Mouse (Mus musculus) heart, embryonic 16.5 days (tissue): ENCODE results near the gene Lct. TPM values are rescaled to one million over a fixed set of nuclear protein-coding genes. Genes with fewer than 3 reads are reported as not detected.
"Not testable (repeated sequence)": the region's sequence is repeated elsewhere in the genome, so short reads cannot be mapped to it uniquely, and the experiment has no call there.

Experiments
- ATAC-seq: fragments of 200-750 bp; cut with Nextera tagmentation; replicated peaks from 2 replicates; pipeline ENCODE4 v1.8.0; 2017; ENCODE audit warnings: moderate number of reproducible peaks; ENCODE audit not compliant: insufficient read depth, low FRiP score; ENCODE audit errors: extremely low read depth
- H3K27ac ChIP-seq: fragments of 300-500 bp; sonication (generic); 2 replicates; pipeline ENCODE4 v1.5.1; 2014; ENCODE audit warnings: mild to moderate bottlenecking, low read length, control low read depth, moderate library complexity
- H3K27me3 ChIP-seq: fragments of 300-500 bp; sonication (generic); 2 replicates; pipeline ENCODE4 v1.6.1; 2014; ENCODE audit warnings: low read length, mixed read lengths; ENCODE audit not compliant: control insufficient read depth, insufficient read depth
- H3K36me3 ChIP-seq: fragments of 300-500 bp; sonication (generic); 2 replicates; pipeline ENCODE4 v1.6.1; 2014; ENCODE audit not compliant: control insufficient read depth, insufficient read depth
- H3K4me1 ChIP-seq: fragments of 300-500 bp; sonication (generic); 2 replicates; pipeline ENCODE4 v1.6.1; 2014; ENCODE audit warnings: low read length, mixed read lengths; ENCODE audit not compliant: control insufficient read depth, insufficient read depth
- H3K4me2 ChIP-seq: fragments of 300-500 bp; sonication (generic); 2 replicates; pipeline ENCODE4 v1.6.1; 2014; ENCODE audit warnings: low read depth, mild to moderate bottlenecking, control low read depth, low read length
- H3K4me3 ChIP-seq: fragments of 300-500 bp; sonication (generic); 2 replicates; pipeline ENCODE4 v1.5.1; 2014; ENCODE audit warnings: mild to moderate bottlenecking, control low read depth, low read length
- H3K9ac ChIP-seq: fragments of 300-500 bp; sonication (generic); 2 replicates; pipeline ENCODE4 v1.6.1; 2014; ENCODE audit warnings: low read length, control low read depth
- H3K9me3 ChIP-seq: fragments of 300-500 bp; sonication (generic); replicated peaks from 2 replicates; pipeline ENCODE4 v1.6.1; 2016; ENCODE audit warnings: low read length; ENCODE audit not compliant: control insufficient read depth
- WGBS: fragments of 180-500 bp; shearing (Covaris S2); extraction: QIAGEN DNeasy Blood & Tissue Kit; methylation state at CpG from one replicate; pipeline ENCODE4 v1.1.7; 2014; 5-methylcytosine and 5-hydroxymethylcytosine counted together
- polyA plus RNA-seq: library from polyadenylated mRNA; unstranded; fragments of >200 nt; fragmentation: Nextera tagmentation; extraction: Ambion mirVana; gene quantifications from 2 replicates; pipeline ENCODE4 v1.2.1, GENCODE M21; 2015

Gene Lct
- polyA plus RNA-seq, 1 experiment from 2014 or later = not detected

- H3K27me3 ChIP-seq = no peaks in the 10 kb centered on the region
- H3K4me2 ChIP-seq = peak overlapping the region; percentile 76
- peaks cover 27% of the 10 kb centered on the region for H3K4me1 ChIP-seq
- peak overlapping the region; percentile 87 for H3K9ac ChIP-seq
- ATAC-seq = no peak
- no peaks in the 10 kb centered on the region for H3K9me3 ChIP-seq
- WGBS = 49% methylated on average over 3 of the region's 3 CpGs
- peaks cover 30% of the 10 kb centered on the region for H3K36me3 ChIP-seq
- no peak overlapping the region for H3K27ac ChIP-seq
- H3K4me3 ChIP-seq = peak overlapping the region; percentile 90
Observed at GRCm38 (mm10) chr1:128357452-128357851, 29.3 kb upstream of the Lct start.

GRCm38 (mm10) chr1:128353092-128353491, 25.0 kb upstream of the Lct start:
- Histone ChIP-seq H3K4me1 (peaks cover 11% of the 10 kb centered on the region), H3K4me3 (no peak overlapping the region), H3K9ac (no peak overlapping the region), H3K36me3 (peaks cover 50% of the 10 kb centered on the region), H3K27ac (no peak overlapping the region), H3K9me3 (no peaks in the 10 kb centered on the region), H3K27me3 (no peaks in the 10 kb centered on the region), H3K4me2 (no peak overlapping the region)
- WGBS = 75% methylated on average over 3 of the region's 3 CpGs
- no peak for ATAC-seq

GRCm38 (mm10) chr1:128344232-128344631, 16.1 kb upstream of the Lct start:
- Histone ChIP-seq H3K36me3 (peaks cover 68% of the 10 kb centered on the region), H3K27me3 (no peaks in the 10 kb centered on the region), H3K9ac (no peak overlapping the region), H3K4me3 (no peak overlapping the region), H3K9me3 (no peaks in the 10 kb centered on the region), H3K4me1 (no peaks in the 10 kb centered on the region), H3K27ac (no peak overlapping the region), H3K4me2 (no peak overlapping the region)
- ATAC-seq = no peak
- 85% methylated on average over 10 of the region's 10 CpGs for WGBS

GRCm38 (mm10) chr1:128337708-128338320, 9.7 kb upstream of the Lct start:
- peaks cover 70% of the 10 kb centered on the region for H3K36me3 ChIP-seq
- H3K9ac ChIP-seq = no peak overlapping the region
- H3K27me3 ChIP-seq = no peaks in the 10 kb centered on the region
- ATAC-seq = no peak
- H3K27ac ChIP-seq = no peak overlapping the region
- no peaks in the 10 kb centered on the region for H3K9me3 ChIP-seq
- no peak overlapping the region for H3K4me3 ChIP-seq
- H3K4me1 ChIP-seq = no peaks in the 10 kb centered on the region
- H3K4me2 ChIP-seq = no peak overlapping the region
- 68% methylated on average over 13 of the region's 13 CpGs for WGBS

GRCm38 (mm10) chr1:128330313-128330712, 2.2 kb upstream of the Lct start:
- ATAC-seq = no peak
- Histone ChIP-seq H3K9me3 (no peaks in the 10 kb centered on the region), H3K9ac (no peak overlapping the region), H3K4me2 (no peak overlapping the region), H3K27ac (no peak overlapping the region), H3K4me3 (no peak overlapping the region), H3K36me3 (peaks cover 50% of the 10 kb centered on the region), H3K27me3 (no peaks in the 10 kb centered on the region), H3K4me1 (no peaks in the 10 kb centered on the region)
- 87% methylated on average over 1 of the region's 1 CpGs for WGBS

GRCm38 (mm10) chr1:128327165-128327564, 953 bp downstream of the Lct start:
- H3K4me1 ChIP-seq = no peaks in the 10 kb centered on the region
- H3K27me3 ChIP-seq = no peaks in the 10 kb centered on the region
- H3K4me3 ChIP-seq = no peak overlapping the region
- H3K4me2 ChIP-seq = no peak overlapping the region
- H3K27ac ChIP-seq = no peak overlapping the region
- H3K9me3 ChIP-seq = no peaks in the 10 kb centered on the region
- no peak overlapping the region for H3K9ac ChIP-seq
- 83% methylated on average over 1 of the region's 1 CpGs for WGBS
- H3K36me3 ChIP-seq = peaks cover 19% of the 10 kb centered on the region
- no peak for ATAC-seq

GRCm38 (mm10) chr1:128324776-128325175, 3.3 kb downstream of the Lct start:
- Histone ChIP-seq H3K27me3 (no peaks in the 10 kb centered on the region), H3K9me3 (no peaks in the 10 kb centered on the region), H3K9ac (no peak overlapping the region), H3K36me3 (peaks cover 2% of the 10 kb centered on the region; the same call in 1 of the 2 replicates), H3K27ac (no peak overlapping the region), H3K4me1 (no peaks in the 10 kb centered on the region), H3K4me3 (no peak overlapping the region), H3K4me2 (no peak overlapping the region)
- 87% methylated on average over 2 of the region's 2 CpGs for WGBS
- no peak for ATAC-seq

GRCm38 (mm10) chr1:128323026-128323643, 5.0 kb downstream of the Lct start:
- Histone ChIP-seq H3K4me3 (no peak overlapping the region), H3K9ac (no peak overlapping the region), H3K9me3 (no peaks in the 10 kb centered on the region), H3K27ac (no peak overlapping the region), H3K27me3 (no peaks in the 10 kb centered on the region), H3K36me3 (no peaks in the 10 kb centered on the region), H3K4me1 (no peaks in the 10 kb centered on the region), H3K4me2 (no peak overlapping the region)
- no peak for ATAC-seq
- 72% methylated on average over 8 of the region's 8 CpGs for WGBS

GRCm38 (mm10) chr1:128319266-128319665, 8.9 kb downstream of the Lct start:
- not testable (repeated sequence) for H3K9me3 ChIP-seq, H3K4me3 ChIP-seq, H3K4me2 ChIP-seq, H3K4me1 ChIP-seq, ATAC-seq, H3K36me3 ChIP-seq, H3K27me3 ChIP-seq, H3K9ac ChIP-seq, H3K27ac ChIP-seq
- WGBS = 79% methylated on average over 6 of the region's 6 CpGs
